Mouse (Mus musculus): ENCODE measurements at regions not wholly inside any gene's neighbourhood (a gene's known extent, or its start where the extent isn't known, plus 50 kb on each side); places are given as distances from the start of the nearest gene placed in this dataset.

- in situ Hi-C loops (cut with MboI; ENCODE audit: low pct_ligation_motif_present, low pct_unique_long_range_greater_than_20kb, low sequenced_read_pairs), result no loop called here
- Histone ChIP-seq H3K4me3 (replicated peaks in 1 of 3; ENCODE audit: low read depth in 2 of 3, low read length in 2 of 3, poor library complexity in 1 of 3) (no peak overlapping the region), H3K4me2 (ENCODE audit: insufficient read depth, low read depth, poor library complexity, severe bottlenecking) (no peak overlapping the region), H3K4me1 (ENCODE audit: control insufficient read depth in 1 of 2, insufficient read depth in 2 of 2) (peaks cover 3 to 11% of the 10 kb centered on the region in 2 experiments), H3K79me2 (replicated peaks; ENCODE audit: control insufficient read depth, extremely low read depth, insufficient read depth, poor library complexity, severe bottlenecking) (no peaks in the 10 kb centered on the region), H3K27me3 (replicated peaks) (no peaks in the 10 kb centered on the region), H3K9me3 (replicated peaks; ENCODE audit: low read length) (no peaks in the 10 kb centered on the region), H3K27ac (ENCODE audit: insufficient read depth, low read depth) (no peak overlapping the region), H3K36me3 (replicated peaks in 1 of 2; ENCODE audit: control insufficient read depth in 1 of 2, insufficient read depth in 1 of 2, low read length in 1 of 2) (no peaks in the 10 kb centered on the region), H3K9ac (ENCODE audit: insufficient read depth, low read depth) (no peak overlapping the region)
- DNase-seq (ENCODE audit: extremely low read depth), result no peak
- dilution Hi-C loops (cut with MboI; ENCODE audit: extremely low pct_ligation_motif_present, extremely low pct_unique_long_range_greater_than_20kb, low sequenced_read_pairs), result no loop called here
- TF ChIP-seq EP300 (IDR thresholded peaks at IDR 0.05; ENCODE audit: low read length) (no peak), ZMIZ1 (IDR thresholded peaks at IDR 0.05; ENCODE audit: low read depth, low read length) (no peak), POLR2AphosphoS2 (IDR thresholded peaks at IDR 0.05; ENCODE audit: low read depth, low read length) (no peak), USF2 (conservative IDR thresholded peaks at IDR 0.05; ENCODE audit: low read depth, low read length) (no peak), USF1 (IDR thresholded peaks at IDR 0.05; ENCODE audit: low read depth, low read length) (no peak), BHLHE40 (IDR thresholded peaks at IDR 0.05; ENCODE audit: low read depth, low read length) (no peak), JUN (IDR thresholded peaks at IDR 0.05; ENCODE audit: insufficient read depth, low read depth, low read length) (no peak), TCF12 (IDR thresholded peaks at IDR 0.05; ENCODE audit: low read depth, low read length) (no peak), HCFC1 (IDR thresholded peaks at IDR 0.05; ENCODE audit: low read depth, low read length) (no peak), MAZ (IDR thresholded peaks at IDR 0.05; ENCODE audit: low read depth, low read length) (no peak), UBTF (IDR thresholded peaks at IDR 0.05; ENCODE audit: low read depth, low read length) (no peak), CHD2 (IDR thresholded peaks at IDR 0.05; ENCODE audit: low read length) (no peak), MYC (IDR thresholded peaks at IDR 0.05; ENCODE audit: low read depth, low read length) (no peak)
These were observed 253.8 kb upstream of the Tbl1xr1 start for GRCm38 (mm10) chr3:21822675-21823074.

- DNase-seq (ENCODE audit: extremely low read depth), result no peak
- Histone ChIP-seq H3K27me3 (replicated peaks) (no peaks in the 10 kb centered on the region), H3K4me1 (ENCODE audit: control insufficient read depth in 1 of 2, insufficient read depth in 2 of 2) (peaks cover 3 to 11% of the 10 kb centered on the region in 2 experiments), H3K4me2 (ENCODE audit: insufficient read depth, low read depth, poor library complexity, severe bottlenecking) (no peak overlapping the region), H3K9me3 (replicated peaks; ENCODE audit: low read length) (no peaks in the 10 kb centered on the region), H3K79me2 (replicated peaks; ENCODE audit: control insufficient read depth, extremely low read depth, insufficient read depth, poor library complexity, severe bottlenecking) (no peaks in the 10 kb centered on the region), H3K27ac (ENCODE audit: insufficient read depth, low read depth) (no peak overlapping the region), H3K36me3 (replicated peaks in 1 of 2; ENCODE audit: control insufficient read depth in 1 of 2, insufficient read depth in 1 of 2, low read length in 1 of 2) (no peaks in the 10 kb centered on the region), H3K9ac (ENCODE audit: insufficient read depth, low read depth) (no peak overlapping the region), H3K4me3 (replicated peaks in 1 of 3; ENCODE audit: low read depth in 2 of 3, low read length in 2 of 3, poor library complexity in 1 of 3) (no peak overlapping the region)
- in situ Hi-C loops (cut with MboI; ENCODE audit: low pct_ligation_motif_present, low pct_unique_long_range_greater_than_20kb, low sequenced_read_pairs) (no loop called here), dilution Hi-C loops (cut with MboI; ENCODE audit: extremely low pct_ligation_motif_present, extremely low pct_unique_long_range_greater_than_20kb, low sequenced_read_pairs) (no loop called here)
- TF ChIP-seq TCF12 (IDR thresholded peaks at IDR 0.05; ENCODE audit: low read depth, low read length), result no peak
- no peak for TF ChIP-seq ELF1 (IDR thresholded peaks at IDR 0.05; ENCODE audit: low read depth, low read length)
- TF ChIP-seq EP300 (IDR thresholded peaks at IDR 0.05; ENCODE audit: low read length), result no peak
- no peak for TF ChIP-seq MAX (IDR thresholded peaks at IDR 0.05; ENCODE audit: low read length)
- TF ChIP-seq HCFC1 (IDR thresholded peaks at IDR 0.05; ENCODE audit: low read depth, low read length), result no peak
These were observed 253.1 kb upstream of the Tbl1xr1 start for GRCm38 (mm10) chr3:21823331-21823730.

All from CH12.LX (cell line).